Mouse (Mus musculus): ENCODE data around the gene Ptprz1. TPM values are rescaled to one million over a fixed set of nuclear protein-coding genes. Genes with fewer than 3 reads are reported as not detected.

Ptprz1 gene
- total RNA-seq (2021), result 10 to 100 TPM; 88.7 to 98.3 TPM
- long read RNA-seq, experiment 1, full-length matches to known transcripts, result 14 of 37 reads
- long read RNA-seq, experiment 1, partial matches to known transcripts, result 5 of 37 reads
- long read RNA-seq, experiment 1, other reads (novel, unspliced or antisense), result 18 of 37 reads
- long read RNA-seq, experiment 2, full-length matches to known transcripts, result 1 of 17 reads
- long read RNA-seq, experiment 2, partial matches to known transcripts, result 7 of 17 reads
- long read RNA-seq, experiment 2, other reads (novel, unspliced or antisense), result 9 of 17 reads

DNA sequence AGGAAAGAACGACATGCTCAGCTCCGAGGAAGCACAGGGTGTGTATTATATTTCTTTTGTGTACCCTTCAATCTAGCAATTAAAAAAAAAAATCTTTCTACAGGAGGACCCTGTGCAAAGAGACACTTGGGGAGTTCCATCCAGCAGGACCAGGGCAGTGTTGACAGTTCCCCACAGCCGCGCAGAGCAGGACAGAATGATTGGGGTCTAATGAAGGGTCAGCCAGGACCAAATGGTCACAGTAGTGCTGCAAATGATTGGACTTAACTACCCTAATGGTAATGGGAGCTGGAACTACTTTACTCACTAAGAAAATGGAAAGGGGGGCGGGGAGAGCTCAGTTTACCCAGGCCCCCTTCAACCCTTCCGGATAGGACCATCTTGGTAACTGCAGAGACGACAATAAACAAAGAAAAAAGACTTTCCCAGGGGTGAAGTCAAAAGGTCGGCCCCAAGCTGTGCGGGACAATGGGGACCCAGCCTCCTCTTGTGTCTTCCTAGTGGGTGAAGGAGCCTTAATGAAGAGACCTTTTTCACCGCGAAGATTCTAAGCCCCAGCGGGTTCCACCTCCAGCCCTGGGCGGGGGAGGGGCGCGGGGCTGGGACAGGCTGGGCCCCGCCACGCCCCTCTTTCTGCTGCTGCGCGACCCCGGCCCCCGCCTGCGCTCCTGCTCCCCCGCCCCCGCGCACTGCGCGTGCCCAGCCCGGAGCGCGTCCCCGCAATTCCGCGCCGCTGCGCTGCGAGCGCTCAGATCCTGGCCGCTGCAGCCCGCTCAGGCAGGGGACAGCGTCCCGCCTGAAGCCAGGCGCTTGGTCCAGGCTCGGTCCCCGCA is at the start of gene Ptprz1:
Gene Ptprz1 (plus strand): TSS at position 722 of the 833 bp plus-strand sequence.
- DNase-seq (ENCODE audit: low spot score in 2 of 2), result peak; percentile 50 to 65

DNA sequence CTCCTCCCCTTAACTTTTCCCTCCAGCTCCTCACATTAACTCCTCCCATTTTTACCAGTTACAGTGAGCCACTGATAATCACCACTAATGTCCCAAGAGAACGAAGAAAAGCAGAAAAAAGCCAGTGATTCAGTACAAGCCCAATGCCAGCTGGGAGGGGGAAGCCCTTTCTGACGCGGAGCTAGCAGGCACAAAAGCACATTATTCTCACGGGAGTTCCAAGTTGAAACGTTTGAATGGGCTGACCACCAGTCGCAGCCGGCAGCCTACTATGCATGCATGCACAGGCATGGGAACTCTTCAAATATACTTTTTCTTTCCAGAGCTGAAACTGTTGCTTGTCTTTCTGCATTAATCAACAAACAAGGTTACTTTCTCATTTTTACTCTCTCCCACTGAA is 41.7 kb upstream of the Ptprz1 start:
- peak in 1 of 2 experiments; percentile 4 for DNase-seq (ENCODE audit: low spot score in 2 of 2)

- DNase-seq (ENCODE audit: low spot score in 2 of 2), result no peak
These were observed 41.0 kb upstream of the Ptprz1 start for GRCm38 (mm10) chr6:22834100-22834970.

DNA sequence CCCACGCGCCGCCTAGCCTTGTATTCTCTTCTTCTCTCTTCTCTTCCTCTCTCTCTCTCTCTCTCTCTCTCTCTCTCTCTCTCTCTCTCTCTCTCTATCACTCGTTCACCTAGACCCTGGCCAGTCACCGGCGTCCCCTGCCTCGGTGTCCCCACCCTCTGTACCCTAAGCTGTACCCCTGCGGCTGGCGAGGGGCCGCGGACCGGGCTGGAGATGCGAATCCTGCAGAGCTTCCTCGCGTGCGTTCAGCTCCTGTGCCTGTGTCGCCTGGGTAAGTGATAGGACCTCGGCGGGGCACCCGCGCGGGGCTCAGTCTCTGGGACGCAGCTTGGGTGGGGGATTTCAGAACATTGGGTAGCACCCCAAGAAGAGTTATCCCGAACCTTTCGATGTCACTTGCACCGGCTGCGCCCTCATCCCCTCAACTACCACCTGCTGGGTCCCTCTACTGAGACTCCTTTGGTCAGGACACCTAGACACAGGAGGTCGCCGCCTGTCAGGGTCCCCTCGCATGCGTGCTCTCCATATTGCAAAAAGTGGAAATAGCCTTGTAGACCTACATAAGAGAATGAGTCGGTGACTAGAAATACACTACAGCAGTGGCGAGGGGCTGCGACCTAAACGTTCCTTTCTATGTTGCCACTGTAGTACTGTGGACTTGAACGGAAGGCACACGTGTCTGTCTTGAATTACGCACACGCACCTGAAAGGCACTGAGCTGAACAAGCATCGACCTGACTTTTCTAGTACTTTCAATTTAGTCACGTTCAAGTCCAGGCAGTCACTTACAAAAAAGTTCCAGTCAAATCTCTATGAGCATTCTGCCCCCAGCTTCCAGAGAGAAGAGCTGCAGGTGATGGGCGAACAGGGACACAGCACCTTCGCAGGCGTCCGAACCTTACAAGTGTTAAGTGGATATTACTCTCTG is 576 bp downstream of the Ptprz1 start:
- DNase-seq (ENCODE audit: low spot score in 2 of 2), result peak in 1 of 2 experiments; percentile 22

DNA sequence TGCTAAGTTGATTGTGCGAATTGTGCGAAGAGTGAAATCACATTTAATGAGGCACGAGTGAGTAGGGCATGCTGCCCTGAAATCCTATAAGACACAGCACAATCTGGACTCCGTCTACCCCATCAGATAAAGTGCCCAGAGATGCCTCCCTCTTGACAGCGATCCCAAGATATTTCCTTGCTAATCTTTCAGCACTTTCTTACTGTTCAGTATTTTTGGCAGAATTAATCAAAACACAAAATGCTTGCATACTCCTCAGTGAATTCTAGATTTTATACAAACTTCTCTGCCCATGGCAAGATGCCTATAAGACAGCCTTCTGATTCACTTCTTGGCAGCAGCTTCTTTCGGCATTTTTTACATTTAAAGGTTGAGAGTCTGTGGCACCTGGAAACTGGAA is 12.7 kb downstream of the Ptprz1 start:
- DNase-seq (ENCODE audit: low spot score in 2 of 2), result no peak

DNA sequence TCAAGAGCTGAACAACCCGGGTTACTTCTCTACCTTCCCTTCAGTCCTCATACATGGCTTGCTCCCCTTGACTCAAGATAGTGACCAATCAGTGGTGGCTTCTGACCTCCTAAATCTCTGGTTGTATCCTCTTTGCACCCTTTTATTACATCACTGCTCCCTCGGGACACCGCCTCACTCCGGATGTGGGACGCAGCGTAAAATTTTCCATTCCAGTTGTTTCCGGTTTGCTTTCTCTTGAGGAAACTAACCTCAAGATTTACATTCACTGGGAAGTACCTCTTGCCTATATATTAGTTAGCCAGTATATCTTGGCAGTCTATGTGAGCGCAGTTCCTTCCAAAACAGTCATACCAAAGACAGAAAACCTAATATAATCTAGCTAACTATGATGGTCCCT is 14.0 kb downstream of the Ptprz1 start:
- no peak for DNase-seq (ENCODE audit: low spot score in 2 of 2)

DNA sequence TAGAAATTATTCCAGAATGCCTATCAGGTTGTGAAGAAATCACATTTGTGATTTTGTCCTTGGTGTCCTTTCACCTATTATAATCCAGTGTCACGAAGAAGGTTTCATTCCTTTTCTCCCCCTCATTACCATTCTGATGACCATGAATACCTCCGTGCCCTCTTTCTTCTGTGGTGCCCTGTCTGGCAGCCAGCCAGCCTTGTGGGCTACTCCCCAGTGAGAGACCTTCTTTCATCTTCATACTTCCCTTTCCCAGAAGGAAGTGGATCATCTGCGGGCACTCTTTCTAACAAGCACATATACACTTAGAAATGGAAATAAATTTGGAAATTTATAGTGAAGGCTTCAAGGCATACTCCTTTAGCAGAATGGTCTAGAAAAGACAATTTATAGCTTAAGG is 26.7 kb downstream of the Ptprz1 start:
- no peak for DNase-seq (ENCODE audit: low spot score in 2 of 2)

DNA sequence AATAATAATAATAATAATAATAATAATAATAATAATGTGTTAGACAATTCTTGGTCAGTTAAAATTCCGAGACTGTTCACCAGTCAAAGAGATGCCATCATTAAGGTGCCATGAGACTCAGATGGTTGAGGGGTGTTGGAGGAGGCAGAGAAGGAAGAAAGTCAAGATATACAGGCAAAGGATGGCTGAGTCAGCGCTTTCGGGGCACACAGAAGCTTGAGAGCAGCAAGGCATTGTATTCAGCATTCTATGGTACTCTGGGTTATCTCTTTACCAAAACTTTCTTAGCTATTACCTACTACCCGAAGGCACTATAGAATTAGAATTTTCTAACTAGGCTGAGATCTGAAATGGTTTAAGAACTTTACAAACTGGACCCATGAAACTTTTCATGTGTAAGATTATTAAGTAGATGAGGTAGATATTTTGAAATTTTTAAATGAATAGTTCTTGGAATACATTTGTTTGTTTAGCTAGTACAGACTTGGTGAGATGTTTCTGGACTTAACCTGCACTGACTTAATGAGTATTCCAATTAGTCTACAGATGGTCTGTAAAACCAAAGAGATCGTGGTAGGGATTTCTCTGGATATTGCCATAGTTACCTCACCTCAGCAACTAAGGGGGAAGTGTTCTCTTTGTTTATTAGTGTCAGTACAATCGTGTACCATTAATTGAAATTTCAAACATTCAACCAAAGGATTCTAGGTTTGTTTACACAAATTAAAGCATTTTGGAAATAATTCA is 33.4 kb downstream of the Ptprz1 start:
- no peak for DNase-seq (ENCODE audit: low spot score in 2 of 2)

- DNase-seq (ENCODE audit: low spot score in 2 of 2), result no peak
These were observed 34.1 kb downstream of the Ptprz1 start for GRCm38 (mm10) chr6:22909257-22909907.

GRCm38 (mm10) chr6:22909908-22910260 is 34.6 kb downstream of the Ptprz1 start:
- no peak for DNase-seq (ENCODE audit: low spot score in 2 of 2)

DNA sequence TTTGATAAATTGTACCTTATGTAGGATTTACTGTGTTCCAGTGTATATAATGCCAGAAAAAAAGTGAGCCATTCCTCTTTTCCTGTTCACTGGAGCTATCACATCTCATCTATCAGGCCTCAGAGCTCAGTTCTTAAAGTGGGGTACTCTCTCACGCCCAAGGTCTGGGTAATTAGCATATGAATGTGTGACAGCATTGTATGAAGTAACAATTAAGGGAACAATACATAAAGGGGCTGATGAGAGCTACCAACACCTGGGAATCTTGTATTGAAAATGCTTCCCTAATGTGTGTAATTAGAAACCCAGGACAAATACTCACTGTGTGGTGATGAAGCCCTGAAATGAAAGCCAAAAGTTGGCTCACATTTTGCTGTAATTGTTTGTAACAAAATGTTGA is 47.6 kb downstream of the Ptprz1 start:
- DNase-seq (ENCODE audit: low spot score in 2 of 2), result no peak

GRCm38 (mm10) chr6:22932768-22933265 is 57.5 kb downstream of the Ptprz1 start:
- DNase-seq (ENCODE audit: low spot score in 2 of 2), result no peak

DNA sequence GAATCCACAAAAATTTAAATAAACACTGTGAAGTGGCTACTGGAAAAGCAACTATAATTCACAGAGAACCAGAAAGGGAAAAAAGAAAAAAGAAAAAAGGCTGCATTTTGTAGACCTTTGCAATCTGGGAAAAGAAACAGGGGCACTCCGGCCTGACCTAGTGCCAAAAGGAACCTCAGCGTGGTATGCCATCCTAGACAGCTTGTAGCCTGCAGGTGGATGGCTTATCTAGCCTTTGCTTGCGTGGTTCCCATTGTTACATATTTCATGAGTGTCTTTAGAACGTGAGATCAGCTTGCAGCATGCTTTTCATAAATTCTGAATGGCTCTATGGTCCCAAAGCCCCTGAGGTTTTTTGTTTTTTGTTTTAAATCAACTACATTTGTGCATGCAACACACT is 61.8 kb downstream of the Ptprz1 start:
- no peak for DNase-seq (ENCODE audit: low spot score in 2 of 2)

GRCm38 (mm10) chr6:22937526-22937925 is 62.2 kb downstream of the Ptprz1 start:
- no peak for DNase-seq (ENCODE audit: low spot score in 2 of 2)

DNA sequence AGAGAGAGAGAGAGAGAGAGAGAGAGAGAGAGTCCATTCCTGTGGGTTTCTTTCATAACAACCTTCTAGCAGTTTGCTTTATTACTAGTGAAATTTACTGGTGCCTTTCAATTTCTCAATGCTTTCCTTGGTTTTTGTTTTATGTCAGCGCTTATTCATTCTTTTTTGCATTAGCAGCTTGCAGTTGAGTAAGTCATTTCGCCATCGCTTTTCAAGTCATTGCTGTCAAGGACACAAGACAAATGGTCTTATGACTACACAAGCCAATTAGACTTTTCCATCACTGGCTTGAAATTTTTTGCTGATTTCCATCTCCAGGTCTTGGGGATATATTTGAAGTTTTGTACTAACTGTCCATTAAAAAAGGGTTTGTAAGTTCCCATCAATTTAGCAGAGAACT is 68.9 kb downstream of the Ptprz1 start:
- DNase-seq (ENCODE audit: low spot score in 2 of 2), result no peak

- DNase-seq (ENCODE audit: low spot score in 2 of 2), result no peak
These were observed 88.1 kb downstream of the Ptprz1 start for GRCm38 (mm10) chr6:22963374-22963773.

- no peak for DNase-seq (ENCODE audit: low spot score in 2 of 2)
These were observed 92.8 kb downstream of the Ptprz1 start for GRCm38 (mm10) chr6:22968073-22968472.

GRCm38 (mm10) chr6:22983769-22984519 is 108.6 kb downstream of the Ptprz1 start:
- no peak for DNase-seq (ENCODE audit: low spot score in 2 of 2)

All from left cerebral cortex, adult 18-20 months (tissue).